Mouse (Mus musculus) right cerebral cortex, adult 2 months (tissue): ENCODE measurements around the gene Paqr8.

Source experiments
- DNase-seq, 2 experiments: peaks; one replicate each; pipeline ENCODE4 v3.0.0; 2021 to 2022; ENCODE audit warnings: low spot score in 2 of 2

Paqr8 gene

DNA sequence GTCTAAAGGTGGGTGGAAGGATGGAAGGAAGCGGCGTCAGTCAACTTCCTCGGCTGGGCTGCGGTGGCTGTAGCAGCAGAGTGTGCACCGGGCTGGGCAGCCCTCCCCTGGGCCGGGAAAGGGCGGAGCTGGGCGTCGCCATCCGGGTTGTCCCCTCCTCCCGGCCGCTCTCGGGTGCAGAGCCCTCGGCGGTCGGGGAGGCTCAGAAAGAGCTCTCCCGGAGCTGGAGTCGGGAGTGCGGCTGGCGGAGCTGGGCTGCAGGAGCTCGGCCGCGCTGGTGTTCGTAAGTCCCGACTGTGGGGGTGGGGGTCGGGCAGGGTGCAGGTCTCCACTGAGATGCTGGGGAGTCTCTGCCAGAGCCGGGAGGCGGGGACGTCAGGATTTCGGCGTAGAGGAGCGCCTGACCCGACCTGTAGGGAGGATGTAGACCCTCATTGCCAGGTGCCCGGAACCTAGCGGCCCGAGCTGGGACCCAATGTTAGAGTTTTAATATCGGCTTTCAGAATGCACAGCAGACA, at the start of gene Paqr8:
Gene Paqr8 (plus strand): TSS at position 203 of the 518 bp plus-strand sequence.
- DNase-seq: peak; percentile 84 to 86

GRCm38 (mm10) chr1:20856924-20857902, 33.2 kb upstream of the Paqr8 start:
- DNase-seq: no peak

- DNase-seq: no peak
Measured at GRCm38 (mm10) chr1:20860775-20861174, 29.6 kb upstream of the Paqr8 start.

GRCm38 (mm10) chr1:20861865-20862264, 28.5 kb upstream of the Paqr8 start:
- no peak for DNase-seq

DNA sequence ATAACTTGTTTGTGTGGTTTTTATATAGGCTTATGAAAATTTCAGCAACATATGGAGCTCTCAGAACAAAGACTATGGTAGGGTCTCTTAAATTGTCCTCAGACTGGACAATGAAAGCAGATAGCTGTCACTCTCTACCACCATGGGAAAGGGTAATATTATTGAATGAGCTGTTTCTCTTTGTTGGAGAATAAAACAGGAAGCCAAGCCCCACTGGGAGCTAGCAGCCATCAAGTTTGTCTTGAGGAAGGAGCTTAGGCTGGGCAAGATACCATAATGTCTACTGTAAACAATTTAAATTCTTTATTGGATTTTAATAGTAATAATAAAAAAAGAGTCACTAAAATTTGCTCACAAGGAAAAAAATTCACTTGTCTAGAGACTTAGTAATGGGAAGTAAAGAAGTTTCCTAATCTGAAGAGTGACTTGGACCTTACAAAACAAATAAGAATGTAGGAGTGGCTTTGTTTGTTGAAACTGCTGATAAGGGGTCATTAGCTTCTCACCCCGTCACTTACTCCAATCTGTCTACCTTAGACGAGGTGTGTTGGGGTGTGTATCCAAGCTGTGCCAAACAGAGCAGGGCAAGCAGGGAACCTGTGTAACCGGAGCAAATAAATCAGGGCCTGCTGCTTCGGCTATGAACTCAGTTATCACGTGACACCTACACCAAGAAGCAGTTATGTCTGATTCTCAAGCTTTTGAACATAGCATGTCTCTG, 26.8 kb upstream of the Paqr8 start:
- DNase-seq: no peak

- no peak for DNase-seq
Measured at GRCm38 (mm10) chr1:20867241-20867902, 23.0 kb upstream of the Paqr8 start.

GRCm38 (mm10) chr1:20868036-20868435, 22.4 kb upstream of the Paqr8 start:
- no peak for DNase-seq

DNA sequence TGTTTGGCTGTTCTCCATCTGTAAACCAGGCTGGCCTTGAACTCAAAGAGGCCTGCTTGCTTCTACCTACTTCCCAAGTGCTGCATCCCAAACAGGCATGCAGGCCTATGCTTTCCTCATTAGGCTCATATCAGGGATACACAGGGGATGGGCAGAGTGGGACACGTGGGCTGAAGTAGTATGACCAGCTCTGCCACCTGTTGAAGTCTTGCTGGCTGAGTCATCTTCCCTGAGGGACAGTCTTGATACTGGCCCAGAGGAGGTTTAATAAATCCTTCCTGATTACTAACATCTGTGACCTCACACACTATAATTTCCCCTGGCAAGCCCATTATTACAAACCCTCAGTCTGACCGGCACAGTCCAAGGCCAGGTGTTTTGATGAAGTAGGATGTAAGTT, 19.5 kb upstream of the Paqr8 start:
- DNase-seq: no peak

DNA sequence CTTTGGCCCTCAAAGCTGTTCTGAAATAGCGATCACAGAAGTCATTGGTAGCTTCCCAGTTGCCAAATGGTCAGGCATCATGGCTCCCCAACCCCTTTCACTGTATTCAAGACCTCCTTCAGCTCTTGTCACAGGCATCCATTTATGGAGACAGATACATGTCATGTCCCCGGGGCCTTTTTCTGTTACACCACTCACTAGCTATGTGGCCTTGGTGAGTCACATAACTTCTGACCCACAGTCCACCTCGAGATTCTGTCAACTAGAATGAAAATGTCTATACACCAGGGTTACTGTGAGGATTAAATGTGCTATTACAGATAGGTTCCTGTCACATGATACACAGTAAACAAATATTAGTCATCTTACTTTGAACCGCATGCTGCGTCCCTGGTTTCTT, 17.9 kb upstream of the Paqr8 start:
- DNase-seq: no peak

DNA sequence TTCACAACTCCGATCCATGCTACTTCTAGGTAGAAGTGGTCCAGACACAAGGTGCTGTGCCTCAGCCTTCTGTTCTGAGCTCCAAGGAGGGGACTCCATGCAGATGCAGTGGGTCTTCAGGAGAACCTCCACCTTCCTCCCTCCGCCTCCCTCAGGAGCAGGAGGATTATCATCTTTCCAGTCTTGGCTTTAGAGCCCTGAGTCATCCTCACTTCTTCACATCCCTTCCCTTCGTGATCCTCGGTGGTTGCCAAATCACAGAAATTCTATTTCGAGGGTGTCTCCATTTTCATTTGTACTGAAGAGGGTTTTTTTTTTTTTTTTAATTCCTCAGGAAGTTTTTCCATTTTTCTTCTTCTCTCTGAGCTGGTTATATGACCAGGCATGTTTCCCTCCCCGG, 16.3 kb upstream of the Paqr8 start:
- no peak for DNase-seq

GRCm38 (mm10) chr1:20877355-20877754, 13.1 kb upstream of the Paqr8 start:
- DNase-seq: no peak

DNA sequence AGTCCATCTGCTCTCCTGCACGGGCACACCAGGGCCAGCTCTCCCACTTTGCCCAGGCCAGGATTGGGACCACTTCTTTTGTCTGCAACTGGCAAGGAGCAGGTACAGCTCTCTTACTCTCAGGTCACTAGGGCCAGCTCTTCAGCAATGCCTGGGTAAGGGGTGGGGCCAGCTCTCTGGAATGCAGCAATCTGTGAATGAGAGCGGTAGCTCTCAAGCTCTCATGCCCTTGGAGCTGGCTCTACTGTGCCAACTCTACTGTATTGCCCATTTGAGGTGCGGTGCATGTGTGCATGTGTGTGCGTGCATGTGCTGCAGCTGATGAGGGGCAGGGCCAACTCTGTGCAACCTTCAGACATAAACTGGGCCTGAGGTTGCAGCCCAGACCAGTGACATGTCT, 11.0 kb upstream of the Paqr8 start:
- no peak for DNase-seq

DNA sequence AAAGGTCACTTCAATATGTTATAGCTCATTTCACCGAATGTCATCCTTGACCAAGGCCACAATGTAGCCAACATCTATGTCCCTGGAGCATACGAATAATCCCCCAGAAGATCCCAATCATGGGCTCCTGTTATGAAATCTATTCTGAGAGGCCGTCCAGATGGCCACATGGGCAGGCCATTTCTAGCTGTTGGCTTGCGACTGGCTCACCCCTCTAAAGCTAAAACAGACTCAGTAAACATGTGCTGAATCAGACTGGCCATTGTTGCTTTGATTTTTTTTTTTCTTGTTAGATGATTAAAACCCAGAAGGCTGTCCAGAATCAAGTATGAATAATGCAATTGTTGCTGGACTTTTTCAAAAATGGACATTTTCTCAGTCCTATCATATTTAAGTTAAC, 7.3 kb upstream of the Paqr8 start:
- DNase-seq: no peak

DNA sequence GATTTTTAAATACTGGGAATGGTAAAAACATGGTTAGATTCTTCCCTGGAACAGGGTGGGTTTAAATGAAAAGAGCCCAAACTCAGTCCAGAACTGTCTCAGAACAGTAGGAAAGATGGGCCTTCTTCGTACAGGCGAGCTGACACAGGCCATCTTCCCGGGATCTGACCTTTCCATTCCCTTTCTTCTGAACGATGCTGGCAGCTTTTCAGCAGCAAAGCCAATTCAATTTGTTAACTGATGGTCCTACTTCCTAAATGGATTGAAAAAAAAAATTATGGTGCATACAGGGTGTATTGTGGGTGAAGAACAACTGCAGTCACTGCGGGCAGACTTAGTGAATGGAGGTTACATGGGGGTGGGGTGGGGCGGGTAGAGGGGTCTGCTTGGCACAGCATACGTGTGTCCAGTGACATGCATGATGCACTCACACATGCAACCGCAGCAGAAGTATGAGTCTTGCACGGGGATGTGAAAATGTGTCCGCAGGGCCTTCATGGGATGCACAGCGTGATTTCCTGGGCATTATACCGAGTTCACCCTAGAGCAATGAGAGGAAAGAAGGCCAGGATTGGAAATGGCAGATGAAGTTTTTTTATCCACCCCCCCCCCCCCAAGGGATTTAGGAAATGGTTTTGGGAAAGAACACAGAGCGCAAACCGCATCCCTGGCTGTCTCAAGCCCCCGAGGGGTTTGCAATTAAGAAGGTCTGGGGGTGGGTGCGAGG, 566 bp upstream of the Paqr8 start:
- no peak for DNase-seq

DNA sequence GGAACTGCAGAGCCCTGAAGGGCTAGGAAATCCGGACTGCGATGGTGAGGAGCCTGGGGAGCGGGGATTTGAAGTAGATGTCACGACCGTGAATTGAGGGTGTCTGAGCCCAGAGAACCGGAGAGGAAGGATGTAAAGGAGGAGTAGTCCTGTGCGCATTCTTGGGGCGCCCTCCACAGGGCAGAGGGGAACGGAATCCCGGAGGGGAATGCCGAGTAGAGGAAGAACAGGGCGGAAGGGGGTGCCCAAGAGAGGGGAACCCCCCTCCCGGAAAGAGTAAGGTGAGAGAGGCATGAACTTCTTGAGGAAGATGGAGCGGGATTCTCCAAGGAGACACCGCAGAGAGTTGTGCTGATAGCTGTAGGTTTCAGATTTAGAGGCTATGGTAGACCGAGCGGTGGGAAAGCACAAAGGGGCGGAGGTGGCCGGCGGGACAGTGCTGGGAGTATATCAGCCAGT, 564 bp downstream of the Paqr8 start:
- peak; percentile 79 to 82 for DNase-seq

DNA sequence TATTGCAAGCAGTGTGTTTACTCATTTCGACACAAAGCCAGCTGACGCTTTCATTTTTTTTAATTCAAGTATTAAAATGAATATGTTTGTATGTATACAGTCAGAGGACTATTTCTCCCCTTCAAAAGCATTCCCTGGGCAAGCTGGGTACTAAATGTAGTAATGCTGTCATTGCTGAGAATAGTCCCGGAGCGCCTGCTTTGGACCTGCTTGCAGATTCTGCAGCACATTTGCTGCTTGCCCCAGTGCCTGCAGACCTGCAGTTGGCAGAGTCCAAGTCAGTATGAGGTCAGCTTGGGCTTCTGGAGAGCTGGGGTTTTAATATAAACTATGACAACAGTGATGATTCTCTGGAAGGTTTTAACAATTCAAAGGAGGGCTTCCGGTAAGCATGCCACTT, 2.7 kb downstream of the Paqr8 start:
- no peak for DNase-seq

- DNase-seq: no peak
Measured at GRCm38 (mm10) chr1:20898391-20898790, 8.0 kb downstream of the Paqr8 start.

GRCm38 (mm10) chr1:20900336-20900735, 9.9 kb downstream of the Paqr8 start:
- DNase-seq: no peak

GRCm38 (mm10) chr1:20905501-20906127, 15.2 kb downstream of the Paqr8 start:
- DNase-seq: peak; percentile 41 to 69

DNA sequence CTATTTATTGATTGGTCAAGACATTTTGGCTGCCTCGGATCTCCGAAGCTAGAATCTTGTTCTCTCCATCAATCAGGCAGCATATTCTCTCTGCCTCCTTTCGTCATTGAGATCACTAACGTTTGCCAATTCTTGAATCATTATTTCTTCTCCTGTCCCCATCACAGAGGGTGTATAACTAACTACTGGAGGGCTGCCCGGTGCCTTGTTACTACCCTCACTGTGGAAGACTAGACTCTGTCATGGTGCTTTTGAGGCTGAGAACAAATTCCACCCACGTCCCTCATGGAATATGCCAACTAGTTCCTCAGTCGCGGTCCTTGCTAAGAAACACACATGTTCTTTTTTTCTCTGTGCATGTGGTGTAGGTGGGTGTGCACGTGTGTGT, 15.7 kb downstream of the Paqr8 start:
- peak; percentile 79 to 86 for DNase-seq

- no peak for DNase-seq
Measured at GRCm38 (mm10) chr1:20908541-20908940, 18.1 kb downstream of the Paqr8 start.
